Mouse (Mus musculus): ENCODE data around the gene Pik3cd.

GRCm38 (mm10) chr4:149637942-149638341 lies 64.4 kb downstream of the Pik3cd start:
- TF ChIP-seq POLR2A (IDR thresholded peaks at IDR 0.05; ENCODE audit: low read depth, low read length) = no peak
- TF ChIP-seq CTCF (IDR thresholded peaks at IDR 0.05; ENCODE audit: extremely low read depth, insufficient read length, insufficient replicate concordance, low read depth, low read length) = no peak
